Mouse (Mus musculus) CH12.LX (cell line): ENCODE results near the gene Sfxn5. TPM values are rescaled to one million over a fixed set of nuclear protein-coding genes. Genes with fewer than 3 reads are reported as not detected.

Source experiments
- DNase-seq: peaks from one replicate; pipeline ENCODE4 v3.0.0-alpha.2; 2013; ENCODE audit errors: extremely low read depth
- H3K27ac ChIP-seq: 2 replicates; pipeline ENCODE4 v1.5.1; 2012; ENCODE audit warnings: low read depth, mild to moderate bottlenecking, control low read depth, moderate library complexity; ENCODE audit not compliant: insufficient read depth
- H3K27me3 ChIP-seq: replicated peaks from 2 replicates; pipeline ENCODE3; 2012; ENCODE audit warnings: inconsistent platforms
- H3K36me3 ChIP-seq, 2 experiments: replicated peaks in 1 of 2; 2 replicates each; pipeline versions ENCODE3 to v1.6.1; 2012; ENCODE audit warnings: inconsistent platforms in 1 of 2, low read length in 1 of 2, mild to moderate bottlenecking in 1 of 2, mixed read lengths in 1 of 2, moderate library complexity in 1 of 2; ENCODE audit not compliant: control insufficient read depth in 1 of 2, insufficient read depth in 1 of 2
- H3K4me1 ChIP-seq, 2 experiments: 2 replicates each; pipeline ENCODE4 v1.6.1; 2012; ENCODE audit warnings: inconsistent platforms in 1 of 2, moderate library complexity in 1 of 2; ENCODE audit not compliant: insufficient read depth in 2 of 2, control insufficient read depth in 1 of 2
- H3K4me2 ChIP-seq: 2 replicates; pipeline ENCODE4 v1.6.1; 2012; ENCODE audit warnings: low read depth, mild to moderate bottlenecking, control low read depth; ENCODE audit not compliant: poor library complexity, insufficient read depth, severe bottlenecking
- H3K4me3 ChIP-seq, 3 experiments: fragments of 150-350 bp in 1 of 3; sonication (generic) in 1 of 3; replicated peaks in 1 of 3; 2 replicates each; pipeline versions ENCODE3 to v1.5.1; 2011 to 2012; ENCODE audit warnings: low read depth in 2 of 3, low read length in 2 of 3, mild to moderate bottlenecking in 2 of 3, moderate library complexity in 2 of 3, control low read depth in 1 of 3, improper control_type of control experiment in 1 of 3, inconsistent platforms in 1 of 3, mixed read lengths in 1 of 3; ENCODE audit not compliant: poor library complexity in 1 of 3
- H3K79me2 ChIP-seq: replicated peaks from 2 replicates; pipeline ENCODE4 v1.6.1; 2012; ENCODE audit warnings: mild to moderate bottlenecking, moderate library complexity; ENCODE audit not compliant: control insufficient read depth, poor library complexity, insufficient read depth, severe bottlenecking; ENCODE audit errors: extremely low read depth
- H3K9ac ChIP-seq: 2 replicates; pipeline ENCODE4 v1.6.1; 2012; ENCODE audit warnings: low read depth, mild to moderate bottlenecking, control low read depth, moderate library complexity; ENCODE audit not compliant: insufficient read depth
- H3K9me3 ChIP-seq: replicated peaks from 2 replicates; pipeline ENCODE3; 2012; ENCODE audit warnings: low read length, inconsistent platforms, mixed read lengths
- BHLHE40 ChIP-seq: IDR thresholded peaks from 2 replicates; pipeline ENCODE4 v1.6.1; 2011; ENCODE audit warnings: mild to moderate bottlenecking, low read depth, low read length, improper control_type of control experiment
- CHD1 ChIP-seq: IDR thresholded peaks from 2 replicates; pipeline ENCODE4 v1.6.1; 2012; ENCODE audit warnings: low read depth, low read length, improper control_type of control experiment, inconsistent platforms
- CHD2 ChIP-seq: IDR thresholded peaks from 2 replicates; pipeline ENCODE4 v1.6.1; 2011; ENCODE audit warnings: low read length, improper control_type of control experiment
- CTCF ChIP-seq, 2 experiments: IDR thresholded peaks in 1 of 2; conservative IDR thresholded peaks in 1 of 2; 2 replicates each; pipeline ENCODE4 v1.5.1; 2011 to 2012; ENCODE audit warnings: low read depth in 2 of 2, low read length in 2 of 2, improper control_type of control experiment in 1 of 2, inconsistent platforms in 1 of 2, mild to moderate bottlenecking in 1 of 2, moderate library complexity in 1 of 2
- E2F4 ChIP-seq: IDR thresholded peaks from 2 replicates; pipeline ENCODE4 v1.6.1; 2011; ENCODE audit warnings: low read depth, low read length, improper control_type of control experiment; ENCODE audit not compliant: insufficient replicate concordance
- ELF1 ChIP-seq: IDR thresholded peaks from 2 replicates; pipeline ENCODE4 v1.6.1; 2014; ENCODE audit warnings: low read depth, mild to moderate bottlenecking, inconsistent platforms, low read length, improper control_type of control experiment
- EP300 ChIP-seq: IDR thresholded peaks from 2 replicates; pipeline ENCODE4 v1.6.1; 2011; ENCODE audit warnings: low read length, improper control_type of control experiment
- GABPA ChIP-seq: IDR thresholded peaks from 2 replicates; pipeline ENCODE4 v1.6.1; 2012; ENCODE audit warnings: low read depth, low read length, improper control_type of control experiment, inconsistent platforms; ENCODE audit not compliant: insufficient replicate concordance
- HCFC1 ChIP-seq: IDR thresholded peaks from 2 replicates; pipeline ENCODE4 v1.6.1; 2012; ENCODE audit warnings: low read depth, mild to moderate bottlenecking, inconsistent platforms, low read length, improper control_type of control experiment
- IRF4 ChIP-seq: IDR thresholded peaks from 2 replicates; pipeline ENCODE4 v1.6.1; 2014; ENCODE audit warnings: low read depth, mild to moderate bottlenecking, inconsistent platforms, low read length, improper control_type of control experiment
- JUN ChIP-seq: IDR thresholded peaks from 2 replicates; pipeline ENCODE4 v1.6.1; 2011; ENCODE audit warnings: low read depth, mild to moderate bottlenecking, low read length, improper control_type of control experiment, moderate library complexity; ENCODE audit not compliant: insufficient read depth
- KAT2A ChIP-seq: IDR thresholded peaks from 2 replicates; pipeline ENCODE4 v1.6.1; 2012; ENCODE audit warnings: low read length, improper control_type of control experiment, inconsistent platforms; ENCODE audit not compliant: insufficient replicate concordance
- MAFK ChIP-seq: IDR thresholded peaks from 2 replicates; pipeline ENCODE4 v1.6.1; 2011; ENCODE audit warnings: low read length, improper control_type of control experiment; ENCODE audit not compliant: insufficient replicate concordance
- MAX ChIP-seq: IDR thresholded peaks from 2 replicates; pipeline ENCODE4 v1.6.1; 2011; ENCODE audit warnings: low read length, improper control_type of control experiment
- MAZ ChIP-seq: IDR thresholded peaks from 2 replicates; pipeline ENCODE4 v1.6.1; 2012; ENCODE audit warnings: low read depth, mild to moderate bottlenecking, inconsistent platforms, low read length, improper control_type of control experiment, moderate library complexity
- MEF2A ChIP-seq: IDR thresholded peaks from 2 replicates; pipeline ENCODE4 v1.6.1; 2014; ENCODE audit warnings: low read depth, mild to moderate bottlenecking, inconsistent platforms, low read length, improper control_type of control experiment, borderline replicate concordance
- MXI1 ChIP-seq: IDR thresholded peaks from 2 replicates; pipeline ENCODE4 v1.6.1; 2011; ENCODE audit warnings: mild to moderate bottlenecking, low read depth, low read length, improper control_type of control experiment
- MYC ChIP-seq: IDR thresholded peaks from 2 replicates; pipeline ENCODE4 v1.6.1; 2011; ENCODE audit warnings: low read depth, mild to moderate bottlenecking, improper control_type of control experiment, low read length
- NELFE ChIP-seq: IDR thresholded peaks from 2 replicates; pipeline ENCODE4 v1.6.1; 2011; ENCODE audit warnings: low read depth, low read length, improper control_type of control experiment
- NRF1 ChIP-seq: IDR thresholded peaks from 2 replicates; pipeline ENCODE4 v1.6.1; 2014; ENCODE audit warnings: low read depth, mild to moderate bottlenecking, inconsistent platforms, low read length, improper control_type of control experiment, moderate library complexity
- PAX5 ChIP-seq: IDR thresholded peaks from 2 replicates; pipeline ENCODE4 v1.6.1; 2012; ENCODE audit warnings: low read length, inconsistent platforms, mixed read lengths
- POLR2A ChIP-seq: IDR thresholded peaks from 2 replicates; pipeline ENCODE4 v1.6.1; 2011; ENCODE audit warnings: low read depth, mild to moderate bottlenecking, improper control_type of control experiment, low read length
- POLR2AphosphoS2 ChIP-seq: IDR thresholded peaks from 2 replicates; pipeline ENCODE4 v1.6.1; 2011; ENCODE audit warnings: low read depth, low read length, improper control_type of control experiment
- RCOR1 ChIP-seq: conservative IDR thresholded peaks from 2 replicates; pipeline ENCODE4 v1.6.1; 2012; ENCODE audit warnings: low read depth, mild to moderate bottlenecking, inconsistent platforms, low read length, improper control_type of control experiment
- SMC3 ChIP-seq: IDR thresholded peaks from 2 replicates; pipeline ENCODE4 v1.6.1; 2011; ENCODE audit warnings: low read depth, low read length, improper control_type of control experiment
- TCF12 ChIP-seq: IDR thresholded peaks from 2 replicates; pipeline ENCODE4 v1.6.1; 2014; ENCODE audit warnings: low read depth, mild to moderate bottlenecking, inconsistent platforms, low read length, improper control_type of control experiment
- ZC3H11A ChIP-seq: IDR thresholded peaks from 2 replicates; pipeline ENCODE4 v1.6.1; 2012; ENCODE audit warnings: low read depth, mild to moderate bottlenecking, inconsistent platforms, low read length, improper control_type of control experiment
- ZMIZ1 ChIP-seq: IDR thresholded peaks from 2 replicates; pipeline ENCODE4 v1.6.1; 2012; ENCODE audit warnings: low read depth, mild to moderate bottlenecking, inconsistent platforms, low read length, improper control_type of control experiment
- ZNF384 ChIP-seq: IDR thresholded peaks from 2 replicates; pipeline ENCODE4 v1.6.1; 2012; ENCODE audit warnings: low read depth, low read length, improper control_type of control experiment, inconsistent platforms
- dilution Hi-C: fragments of 300-500 bp; cut with MboI; formaldehyde crosslinking; loops from 2 replicates; pipeline ENCODE4 v1.14.3; 2020; ENCODE audit warnings: low sequenced_read_pairs; ENCODE audit not compliant: extremely low pct_unique_long_range_greater_than_20kb, extremely low pct_ligation_motif_present
- in situ Hi-C: fragments of 300-500 bp; cut with MboI; formaldehyde crosslinking; loops from 3 replicates; pipeline ENCODE4 v1.14.3; 2019; ENCODE audit warnings: low sequenced_read_pairs, low pct_ligation_motif_present, low pct_unique_long_range_greater_than_20kb, mixed read lengths
- polyA plus RNA-seq: library from polyadenylated mRNA; unstranded; fragments of >175 nt; gene quantifications from 2 replicates; pipeline ENCODE4 v1.2.1, GENCODE M21; 2012; ENCODE audit warnings: low read depth; ENCODE audit not compliant: insufficient read length
- total RNA-seq, 2 experiments: library from RNA; depleted of rRNA; stranded (reverse); fragments of 300-350 nt in 1 of 2; fragments of >200 nt in 1 of 2; gene quantifications; 2 replicates each; pipeline ENCODE4 v1.2.3; 2012 to 2014

Sfxn5 gene
- total RNA-seq (2012; rRNA removed), result 0.55 and 0.63 TPM in 2 replicates
- 0.66 and 0.88 TPM in 2 replicates for total RNA-seq (2014; rRNA removed)
- polyA plus RNA-seq, result 0.93 and 1.4 TPM in 2 replicates

DNA sequence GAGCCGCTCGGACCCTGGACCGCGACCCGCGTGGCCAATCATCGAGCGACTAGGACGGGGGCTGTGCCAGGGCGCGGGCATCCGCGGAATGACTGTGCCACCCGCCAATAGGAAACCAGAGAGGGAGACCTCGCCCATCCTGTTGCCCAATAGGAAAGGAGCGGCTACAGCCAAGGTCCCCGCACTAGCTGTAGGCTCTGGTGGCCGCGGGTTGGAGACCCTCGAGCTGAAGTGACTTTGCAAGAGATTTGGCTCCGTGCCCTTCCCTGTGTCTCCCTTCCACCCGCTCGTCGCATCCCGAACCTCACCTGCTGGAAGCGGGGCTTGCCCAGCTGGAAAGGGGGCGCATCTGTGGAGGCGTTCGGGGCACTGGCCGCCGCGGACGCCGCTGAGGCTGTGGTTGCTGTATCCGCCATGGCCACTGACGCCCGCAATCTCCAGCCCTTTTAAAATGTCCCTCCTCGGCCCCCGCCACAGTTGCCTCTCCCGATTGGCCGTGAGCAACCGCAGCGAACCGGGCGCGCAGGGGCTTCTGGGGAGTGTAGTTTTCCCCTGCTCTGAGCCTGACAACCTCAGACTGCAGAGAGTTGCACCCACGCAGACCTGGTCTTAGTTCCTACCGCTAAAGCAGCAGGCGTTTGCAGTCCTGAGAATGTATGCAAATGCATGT is at the start of gene Sfxn5:
Gene Sfxn5, minus strand, starts transcription at position 423 of the 670 bp plus-strand sequence.
- peaks cover 0 to 10% of the 10 kb centered on the region in 2 experiments; a peak in 2 of 4 replicates for H3K4me1 ChIP-seq
- H3K79me2 ChIP-seq, result no peaks in the 10 kb centered on the region
- no peaks in the 10 kb centered on the region for H3K36me3 ChIP-seq
- TF ChIP-seq IRF4, result peak; percentile 36; the same call in 1 of the 2 replicates
- TF ChIP-seq RCOR1, result no peak
- TF ChIP-seq EP300, result no peak
- TF ChIP-seq CHD1, result no peak
- TF ChIP-seq HCFC1, result peak; percentile 98
- peak; percentile 67 for TF ChIP-seq NRF1
- no peak for TF ChIP-seq SMC3
- TF ChIP-seq KAT2A, result peak; percentile 93; the same call in 1 of the 2 replicates
- TF ChIP-seq MXI1, result peak; percentile 15
- TF ChIP-seq ZC3H11A, result no peak
- no peak for TF ChIP-seq BHLHE40
- TF ChIP-seq ZMIZ1, result no peak
- TF ChIP-seq ZNF384, result no peak
- TF ChIP-seq NELFE, result 0 out of 2 replicates have a peak, but pooled peaks have one; percentile 16
- peak; percentile 20 for TF ChIP-seq TCF12
- TF ChIP-seq POLR2A, result peak; percentile 47; the same call in 1 of the 2 replicates
- peak; percentile 66 for TF ChIP-seq ELF1
- peak; percentile 84 for TF ChIP-seq CHD2
- no peak for TF ChIP-seq MEF2A
- TF ChIP-seq GABPA, result peak; percentile 35; the same call in 1 of the 2 replicates
- dilution Hi-C loops, result no loop called here
- H3K27me3 ChIP-seq, result peaks cover 43% of the 10 kb centered on the region
- peak within 1 kb of the TSS; percentile 69 to 97 (median 78) for H3K4me3 ChIP-seq
- peak within 1 kb of the TSS; percentile 94 for H3K9ac ChIP-seq
- no peak within 1 kb of the TSS for H3K27ac ChIP-seq
- no peaks in the 10 kb centered on the region for H3K9me3 ChIP-seq
- peak; percentile 89 for DNase-seq
- in situ Hi-C loops, result no loop called here
- H3K4me2 ChIP-seq, result peak within 1 kb of the TSS; percentile 83

DNA sequence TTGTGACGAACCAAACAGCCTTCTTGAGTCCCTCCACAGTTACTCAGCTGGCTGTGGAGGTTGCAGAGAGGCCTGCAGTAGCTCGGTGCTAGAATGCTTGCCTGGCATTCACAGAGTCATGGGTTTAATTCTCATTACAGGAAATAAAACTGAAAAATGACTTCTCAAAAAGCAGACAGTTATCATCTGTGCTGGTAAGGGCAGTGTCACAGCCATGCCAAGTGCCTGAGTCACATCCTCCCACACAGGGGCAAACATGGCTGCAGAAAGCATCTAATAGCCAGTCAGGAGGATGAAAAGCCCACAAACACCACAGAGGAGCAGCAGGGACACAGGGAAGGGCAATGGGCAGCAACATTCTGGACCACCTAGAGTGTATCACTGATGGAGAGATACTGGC is 49.6 kb upstream of the Sfxn5 start:
- no peak for TF ChIP-seq MAX
- no peak for TF ChIP-seq MAZ
- TF ChIP-seq GABPA, result no peak
- TF ChIP-seq CHD2, result no peak
- TF ChIP-seq SMC3, result no peak
- no peak for TF ChIP-seq MYC
- TF ChIP-seq RCOR1, result no peak
- TF ChIP-seq TCF12, result no peak
- no peak for TF ChIP-seq KAT2A
- TF ChIP-seq JUN, result no peak
- no peak for TF ChIP-seq E2F4
- no peak for TF ChIP-seq MAFK
- TF ChIP-seq POLR2AphosphoS2, result no peak
- no peak for TF ChIP-seq CHD1
- TF ChIP-seq PAX5, result no peak
- TF ChIP-seq HCFC1, result no peak
- no peak for TF ChIP-seq CTCF (conservative IDR thresholded peaks at IDR 0.05 in 1 of 2, IDR thresholded peaks at IDR 0.05 in 1 of 2; ENCODE audit: low read depth in 2 of 2, low read length in 2 of 2)
- Histone ChIP-seq H3K9ac (no peak overlapping the region), H3K79me2 (no peaks in the 10 kb centered on the region), H3K27ac (no peak overlapping the region), H3K9me3 (peaks cover 3% of the 10 kb centered on the region), H3K4me3 (no peak overlapping the region), H3K27me3 (peaks cover 38% of the 10 kb centered on the region), H3K4me1 (peaks cover 0 to 13% of the 10 kb centered on the region in 2 experiments; a peak in 3 of 4 replicates), H3K4me2 (no peak overlapping the region), H3K36me3 (no peaks in the 10 kb centered on the region)
- DNase-seq, result no peak
- in situ Hi-C loops (no loop called here), dilution Hi-C loops (no loop called here)
